Mouse (Mus musculus): ENCODE data around the gene Ccdc181.
"Not testable (repeated sequence)": the region's sequence is repeated elsewhere in the genome, so short reads cannot be mapped to it uniquely, and the experiment has no call there.

The Ccdc181 gene

DNA sequence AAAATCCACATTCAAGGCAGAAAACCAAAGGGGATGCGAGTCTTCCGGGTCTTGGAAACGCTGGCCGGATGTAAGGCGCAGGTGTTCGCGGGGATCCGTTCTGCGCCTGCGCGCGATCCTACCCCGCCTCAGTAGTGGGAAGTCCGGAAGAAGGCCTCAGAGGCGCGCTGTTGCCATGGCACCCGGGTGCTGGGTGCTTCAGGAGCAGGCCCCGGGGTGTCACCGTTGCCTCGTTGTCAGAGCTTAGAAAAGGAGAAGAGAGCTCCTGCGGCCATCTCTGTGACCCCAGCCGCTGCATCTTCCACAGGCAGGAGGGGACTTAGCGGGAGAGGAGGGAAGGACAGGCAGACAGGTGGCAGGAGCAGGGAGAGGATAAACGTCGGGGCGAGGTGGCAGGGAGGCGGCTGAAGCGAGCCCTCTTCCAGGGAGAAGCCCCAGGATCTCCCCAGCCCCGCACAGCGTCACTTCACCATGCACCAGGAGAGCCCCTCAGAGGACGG lies at the start of gene Ccdc181:
Gene Ccdc181, plus strand, starts transcription at position 131 of the 500 bp plus-strand sequence.
- DNase-seq (ENCODE audit: extremely low spot score, low spot score) = peak; percentile 91

DNA sequence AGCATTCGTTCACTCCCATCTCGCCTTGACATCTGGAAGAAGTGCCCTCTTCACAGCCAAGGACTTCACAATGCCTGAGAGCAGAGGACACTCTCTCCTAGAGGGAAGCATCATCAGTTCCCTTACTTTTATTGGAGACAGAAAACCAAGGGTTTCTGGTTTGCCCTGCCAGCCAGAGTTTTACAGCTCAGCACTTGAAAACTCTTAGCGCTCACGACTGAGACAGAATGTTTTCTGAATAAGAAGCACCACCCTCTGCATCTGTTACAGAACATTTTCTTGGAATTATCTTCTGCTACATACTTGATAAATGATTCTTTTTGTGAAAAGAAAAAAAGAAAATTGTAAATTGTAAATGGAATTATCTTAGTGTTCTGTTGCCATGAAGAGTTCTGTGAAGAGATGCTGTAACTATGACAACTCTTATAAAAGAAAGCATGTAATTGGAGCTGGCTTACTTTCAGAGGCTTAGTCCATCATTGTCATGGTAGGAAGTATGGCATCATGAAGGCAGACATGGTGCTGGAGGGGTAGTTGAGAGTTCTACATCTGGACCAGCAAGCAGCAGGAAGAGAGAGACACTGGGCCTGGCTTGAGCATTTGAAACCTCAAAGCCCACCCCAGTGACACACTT lies 43.3 kb upstream of the Ccdc181 start:
- DNase-seq (ENCODE audit: extremely low spot score, low spot score) = not testable (repeated sequence)

DNA sequence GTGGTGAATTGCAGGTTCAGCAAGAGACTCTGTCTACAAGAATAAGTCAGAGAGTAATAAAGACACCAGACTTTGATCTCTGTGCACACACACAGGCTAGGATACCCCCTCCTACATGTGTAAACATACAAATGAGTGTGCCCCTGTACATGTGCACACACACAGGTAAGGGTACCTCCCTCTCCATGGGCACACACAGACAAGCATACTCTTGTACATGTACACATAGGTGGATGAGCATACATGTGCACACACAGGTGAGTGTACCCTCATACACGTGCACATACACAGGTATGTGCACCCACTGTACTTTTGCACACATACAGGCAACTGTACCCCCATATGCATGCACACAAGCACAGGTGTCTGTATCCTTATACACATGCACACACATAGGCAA lies 41.9 kb upstream of the Ccdc181 start:
- no peak for DNase-seq (ENCODE audit: extremely low spot score, low spot score)

DNA sequence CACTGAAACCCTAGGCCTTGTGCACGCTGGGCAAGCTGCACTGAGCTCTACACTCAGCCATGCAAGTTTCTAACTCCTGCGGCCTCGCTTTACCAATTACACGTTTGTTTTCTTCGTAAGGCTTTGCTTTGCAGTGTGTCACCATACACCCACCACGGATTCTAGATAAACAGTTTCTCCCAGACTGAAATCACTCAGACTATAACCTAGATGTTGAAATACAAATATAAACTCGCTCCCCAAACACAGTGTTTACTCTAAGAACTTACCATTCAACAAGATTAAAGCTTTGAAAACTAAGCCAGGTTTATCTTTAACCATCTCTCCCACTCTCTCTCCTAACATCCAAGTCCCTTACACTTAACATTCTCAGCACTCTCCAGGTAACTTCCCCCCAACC lies 40.3 kb upstream of the Ccdc181 start:
- DNase-seq (ENCODE audit: extremely low spot score, low spot score) = no peak

DNA sequence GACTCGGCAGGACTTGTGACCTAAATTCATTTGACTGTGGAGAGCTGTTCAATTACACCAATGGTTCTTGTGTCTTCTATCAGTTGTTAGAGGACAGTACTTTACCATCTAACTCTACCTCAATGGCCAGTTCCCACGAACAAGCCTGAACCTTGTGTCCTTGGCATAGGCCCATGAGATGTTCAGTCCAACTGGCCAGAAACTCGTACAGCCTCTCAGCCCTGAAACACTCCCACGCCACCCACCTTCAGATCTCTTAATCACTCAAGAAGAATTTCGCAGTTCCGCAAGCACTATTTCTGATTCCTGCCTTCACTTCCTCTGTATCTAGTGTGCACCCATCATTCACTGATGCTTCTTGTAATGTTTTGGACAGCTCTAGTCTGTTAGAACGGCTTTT lies 39.3 kb upstream of the Ccdc181 start:
- DNase-seq (ENCODE audit: extremely low spot score, low spot score) = no peak

DNA sequence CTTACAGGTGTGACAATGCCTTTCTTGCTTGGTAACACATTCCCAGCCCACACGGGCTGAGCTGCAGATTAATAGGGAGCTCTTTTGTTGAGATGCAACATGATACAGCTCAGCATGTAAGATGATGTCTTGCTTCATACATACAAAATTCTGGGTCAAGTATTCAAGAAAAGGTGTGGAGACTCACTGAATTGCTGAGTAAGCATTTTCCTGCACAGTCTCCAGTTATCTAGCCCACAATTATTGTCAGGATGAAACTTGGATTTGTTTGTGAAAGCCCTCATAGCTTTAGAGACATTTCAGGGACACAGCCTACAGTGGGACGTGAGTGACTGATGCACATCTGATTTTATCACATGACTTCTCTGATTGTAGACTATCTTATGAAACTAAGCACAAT lies 33.9 kb upstream of the Ccdc181 start:
- DNase-seq (ENCODE audit: extremely low spot score, low spot score) = no peak

DNA sequence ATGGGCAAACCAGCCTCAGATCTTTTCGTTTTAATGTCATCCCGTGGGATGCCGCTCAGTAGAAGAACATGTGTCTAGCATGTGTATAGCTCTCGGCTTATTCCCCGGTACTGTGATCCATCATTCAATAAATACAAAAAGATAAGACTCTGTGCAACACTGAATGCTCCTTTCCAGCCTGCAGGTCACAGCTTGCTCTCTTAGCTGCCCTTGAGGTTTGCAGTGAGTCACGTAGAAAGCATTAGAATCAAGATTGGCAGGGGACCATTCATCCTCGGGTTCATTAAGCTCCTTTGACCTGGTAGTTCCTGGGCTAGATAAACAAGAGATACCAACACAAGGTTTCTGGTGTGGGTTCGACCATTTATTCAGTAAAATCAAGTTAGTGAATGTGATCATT lies 32.6 kb upstream of the Ccdc181 start:
- no peak for DNase-seq (ENCODE audit: extremely low spot score, low spot score)

DNA sequence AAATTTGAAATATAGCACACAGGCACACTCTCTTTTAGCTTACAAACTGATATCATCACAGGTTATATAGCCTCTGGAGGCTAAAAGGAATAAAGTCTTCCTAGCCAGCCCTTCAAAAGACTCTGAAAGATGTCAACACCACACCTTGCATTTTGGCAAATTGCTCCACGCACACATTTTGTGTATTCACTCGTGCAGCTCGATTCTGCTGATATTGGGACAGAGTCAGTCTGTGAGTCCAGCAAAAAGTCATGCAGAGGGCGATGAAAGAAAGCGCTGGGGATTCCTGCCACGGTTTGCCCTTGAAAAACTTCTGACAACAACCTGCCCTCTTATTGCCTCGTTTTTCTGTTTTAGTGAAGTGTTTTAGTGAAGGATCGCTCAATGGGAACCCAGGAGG lies 27.9 kb upstream of the Ccdc181 start:
- no peak for DNase-seq (ENCODE audit: extremely low spot score, low spot score)

DNA sequence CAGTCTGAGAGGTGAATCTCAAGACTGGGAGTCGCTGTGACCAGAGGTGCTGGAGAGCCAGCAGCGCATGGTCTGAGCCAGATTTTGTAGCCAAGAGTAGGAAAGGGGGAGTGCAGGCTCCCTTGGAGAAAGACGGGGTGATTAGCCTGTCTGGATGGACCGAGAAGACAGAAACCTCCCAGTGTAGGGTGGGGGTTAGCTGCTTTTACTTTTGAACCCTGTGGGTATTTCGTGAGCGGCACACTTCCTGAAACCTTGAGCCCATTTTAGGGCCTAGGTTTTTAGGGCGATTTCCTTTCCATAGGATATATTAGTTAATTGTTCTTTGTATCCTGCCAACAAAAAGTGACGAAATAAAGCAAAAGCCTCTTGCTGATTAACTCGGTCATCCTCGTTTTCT lies 27.4 kb upstream of the Ccdc181 start:
- peak; percentile 50 for DNase-seq (ENCODE audit: extremely low spot score, low spot score)

DNA sequence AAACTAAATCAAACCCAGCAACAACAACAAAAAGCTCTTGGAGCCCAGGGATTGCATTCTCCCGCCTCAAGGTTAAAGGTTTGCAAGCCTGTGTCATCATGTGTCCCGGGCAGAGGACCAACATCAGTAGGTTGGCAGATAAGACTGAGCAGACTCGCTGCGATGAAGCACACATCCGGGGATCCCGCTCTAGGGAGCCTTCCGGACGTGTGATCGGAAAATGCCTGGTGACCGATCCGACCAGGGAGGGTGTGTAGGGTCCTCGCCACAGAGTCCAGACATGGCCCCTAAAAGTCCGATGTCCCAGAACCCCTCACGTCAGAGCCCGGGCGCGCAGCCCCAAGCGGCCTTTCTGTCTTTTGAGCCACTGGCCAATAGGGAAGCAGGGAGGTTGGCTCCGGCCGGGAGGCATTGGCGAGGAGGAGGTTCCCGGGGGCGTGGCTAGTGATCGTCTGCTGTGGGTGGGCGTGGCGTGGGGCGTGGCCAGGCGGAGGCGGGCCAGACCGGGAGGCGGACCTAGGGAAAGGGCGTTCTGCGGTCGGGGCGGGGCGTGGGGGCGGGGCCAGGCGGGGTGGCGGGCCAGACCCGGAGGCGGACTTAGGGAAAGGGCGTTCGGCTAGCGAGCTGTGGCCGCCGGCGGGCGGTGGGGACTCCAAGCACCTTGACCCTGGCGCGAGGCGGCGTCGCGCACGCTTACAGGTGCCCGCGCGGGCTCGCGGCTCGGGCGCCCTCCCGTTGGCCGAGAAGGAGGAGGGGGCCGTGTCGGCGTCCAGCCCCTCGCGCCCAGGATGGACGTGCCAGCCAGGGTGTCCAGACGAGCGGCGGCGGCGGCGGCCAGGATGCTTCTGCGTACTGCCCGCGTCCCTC lies 26.7 kb upstream of the Ccdc181 start, which contains the start of gene Slc19a2:
Gene Slc19a2, plus strand, starts transcription at position 582 of the 867 bp plus-strand sequence.
- DNase-seq (ENCODE audit: extremely low spot score, low spot score) = peak; percentile 100

DNA sequence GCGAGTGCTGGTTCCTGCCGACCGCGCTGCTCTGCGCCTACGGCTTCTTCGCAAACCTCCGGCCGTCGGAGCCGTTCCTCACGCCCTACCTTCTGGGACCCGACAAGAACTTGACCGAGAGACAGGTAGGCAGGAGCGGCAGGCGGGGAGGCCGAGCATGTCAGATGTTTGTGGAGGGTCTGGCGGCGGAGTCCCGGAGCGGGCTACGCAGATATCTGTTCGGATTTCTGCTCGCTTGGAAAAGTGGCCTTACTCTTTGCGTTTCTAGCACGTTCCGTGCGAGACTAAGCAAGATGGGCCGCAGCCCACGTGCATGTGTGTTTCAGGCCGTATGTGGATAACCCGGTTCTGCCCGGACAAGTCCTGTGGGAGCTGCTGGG lies 26.1 kb upstream of the Ccdc181 start:
- DNase-seq (ENCODE audit: extremely low spot score, low spot score) = no peak

DNA sequence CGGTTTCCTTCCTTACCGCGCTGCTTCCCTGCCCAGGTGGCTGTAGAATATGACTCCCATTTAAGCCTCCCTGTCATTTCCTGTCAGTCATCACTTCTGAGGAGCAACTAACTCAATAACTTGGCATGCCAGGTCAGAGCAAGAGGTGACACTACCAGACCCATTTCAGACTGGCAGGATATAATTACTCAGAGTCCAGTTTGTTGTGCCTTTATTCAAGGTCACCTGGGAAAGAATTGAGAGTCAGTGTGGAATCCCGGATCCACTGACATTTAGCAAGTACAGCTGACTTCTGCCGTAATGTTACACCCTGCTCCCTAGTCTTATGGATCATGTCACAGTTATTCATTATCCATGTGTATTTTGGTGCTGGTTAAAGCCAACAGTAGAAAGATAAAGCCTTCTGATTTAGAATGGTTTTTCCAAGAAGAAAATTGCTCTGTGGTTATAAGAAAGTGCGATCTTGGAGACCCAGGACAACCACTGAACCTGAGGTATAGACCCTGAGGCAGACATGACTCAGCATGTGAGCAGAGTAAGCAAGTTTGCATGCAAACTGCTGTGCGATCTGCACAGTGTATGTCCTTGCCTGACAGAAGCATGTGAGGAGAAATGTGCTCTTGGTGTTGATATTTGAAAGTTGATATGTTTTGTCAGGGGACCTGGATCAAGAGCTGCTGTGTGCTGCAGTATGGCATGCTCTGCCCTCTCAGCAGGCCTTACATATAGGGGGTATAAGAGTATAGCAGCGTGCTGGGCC lies 24.8 kb upstream of the Ccdc181 start:
- DNase-seq (ENCODE audit: extremely low spot score, low spot score) = no peak

DNA sequence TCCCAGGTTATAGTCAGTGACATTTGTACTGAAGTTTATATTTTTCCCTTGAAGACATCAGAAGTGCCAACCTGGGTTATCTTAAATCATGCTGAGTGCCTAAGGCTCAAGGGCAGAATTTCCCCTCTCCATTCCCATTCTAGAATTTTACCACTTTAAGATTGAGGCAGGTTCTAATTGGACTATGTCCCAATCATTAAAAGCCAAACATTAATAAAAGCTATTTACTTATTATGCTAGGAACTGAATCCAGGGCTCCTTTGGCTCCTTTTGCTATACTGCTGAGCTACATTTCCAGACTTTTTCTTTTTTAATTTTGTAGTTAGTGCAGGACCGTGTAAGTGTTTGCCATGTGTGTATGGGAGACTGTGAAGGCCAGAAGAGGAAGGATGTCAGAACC lies 23.9 kb upstream of the Ccdc181 start:
- no peak for DNase-seq (ENCODE audit: extremely low spot score, low spot score)

DNA sequence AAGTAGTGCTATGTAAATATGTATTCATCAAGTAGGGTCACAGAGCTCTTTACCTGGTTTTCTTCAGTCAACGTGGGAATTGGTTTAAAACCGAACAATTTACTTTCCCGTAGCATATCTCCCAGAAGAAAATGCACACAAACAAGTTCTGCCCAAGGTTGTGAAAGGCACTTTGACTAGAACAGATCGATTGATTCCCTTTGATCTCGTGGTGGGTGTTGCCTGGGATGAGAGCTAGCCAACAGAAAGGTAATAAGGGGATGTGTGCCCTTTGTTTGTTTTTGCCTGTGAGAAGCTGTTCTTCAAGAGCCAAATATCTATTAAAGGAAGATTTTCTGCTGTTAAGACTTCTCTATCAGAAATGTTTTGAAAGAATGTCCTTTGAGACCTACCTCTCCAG lies 22.8 kb upstream of the Ccdc181 start:
- no peak for DNase-seq (ENCODE audit: extremely low spot score, low spot score)

DNA sequence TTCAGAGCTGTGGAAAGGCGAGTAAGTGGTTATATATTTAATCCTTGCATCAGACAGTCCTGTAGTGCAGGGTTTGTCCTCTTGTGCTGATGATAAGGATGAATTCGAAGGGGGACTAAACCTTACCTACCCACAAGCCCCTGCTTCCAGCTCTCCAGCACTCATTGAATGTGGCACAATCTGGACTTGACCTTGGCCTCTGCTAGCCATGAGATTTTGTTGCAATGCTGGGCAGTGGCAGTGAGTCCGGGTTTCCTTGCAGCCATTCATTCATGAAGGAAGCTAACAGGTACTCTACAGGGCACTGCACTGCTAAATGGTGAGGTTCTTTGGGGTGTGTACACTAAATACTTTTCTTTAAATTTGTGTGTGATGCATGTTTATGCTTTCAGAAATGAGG lies 20.5 kb upstream of the Ccdc181 start:
- DNase-seq (ENCODE audit: extremely low spot score, low spot score) = no peak

DNA sequence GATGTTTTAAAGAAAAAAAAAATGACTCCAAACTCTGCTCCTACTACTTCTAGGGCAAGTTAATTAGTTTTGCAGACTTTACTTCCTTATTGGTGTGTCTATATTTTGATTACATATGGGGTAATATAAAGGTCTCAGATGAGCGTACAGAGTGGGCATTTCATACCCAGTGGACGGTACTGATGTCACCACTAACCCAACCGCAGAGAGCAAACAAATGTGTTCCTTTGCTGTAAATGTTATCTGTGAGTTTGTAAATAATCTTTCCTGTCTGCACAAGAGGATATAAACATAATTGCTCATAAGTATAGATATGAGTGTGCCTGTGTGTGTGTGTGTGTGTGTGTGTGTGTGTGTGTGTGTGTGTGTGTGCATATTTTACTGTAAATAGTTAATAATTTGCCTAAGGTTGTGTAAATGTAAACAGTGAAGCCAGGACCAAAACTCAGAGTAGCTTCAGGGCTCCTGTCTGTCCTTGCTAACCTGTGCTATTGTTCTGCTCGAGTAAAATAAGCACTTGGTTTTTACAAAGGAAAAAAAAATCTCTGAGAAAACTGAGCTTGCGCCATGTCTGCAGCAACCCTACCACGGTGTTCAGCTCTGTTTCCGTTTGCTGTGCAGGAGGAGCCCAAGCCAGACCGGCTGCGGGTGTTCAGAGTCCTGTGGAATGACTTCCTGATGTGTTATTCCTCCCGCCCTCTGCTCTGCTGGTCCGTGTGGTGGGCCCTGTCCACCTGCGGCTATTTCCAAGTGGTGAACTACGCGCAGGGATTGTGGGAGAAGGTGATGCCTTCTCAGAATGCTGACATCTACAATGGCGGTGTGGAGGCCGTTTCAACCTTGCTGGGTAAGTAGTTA lies 15.0 kb upstream of the Ccdc181 start:
- no peak for DNase-seq (ENCODE audit: extremely low spot score, low spot score)

DNA sequence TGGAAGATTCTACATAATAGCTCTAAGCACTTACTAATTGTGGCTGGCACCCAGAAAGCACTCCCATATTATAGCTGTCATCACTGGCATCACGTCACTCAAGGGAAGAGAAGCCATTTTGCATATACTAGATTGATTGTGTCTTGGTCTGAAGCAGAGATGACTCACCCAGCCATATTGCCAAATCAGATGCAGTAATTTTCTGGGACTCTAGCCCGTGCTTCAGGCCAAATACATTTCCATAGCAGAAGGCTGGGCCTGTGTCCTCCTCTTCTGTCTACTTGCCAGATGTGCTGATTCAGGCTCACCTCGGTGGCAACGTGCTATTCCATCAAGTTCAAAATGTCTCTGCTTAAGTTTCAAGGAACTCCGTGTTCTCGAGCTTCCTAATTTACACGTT lies 13.8 kb upstream of the Ccdc181 start:
- DNase-seq (ENCODE audit: extremely low spot score, low spot score) = no peak

DNA sequence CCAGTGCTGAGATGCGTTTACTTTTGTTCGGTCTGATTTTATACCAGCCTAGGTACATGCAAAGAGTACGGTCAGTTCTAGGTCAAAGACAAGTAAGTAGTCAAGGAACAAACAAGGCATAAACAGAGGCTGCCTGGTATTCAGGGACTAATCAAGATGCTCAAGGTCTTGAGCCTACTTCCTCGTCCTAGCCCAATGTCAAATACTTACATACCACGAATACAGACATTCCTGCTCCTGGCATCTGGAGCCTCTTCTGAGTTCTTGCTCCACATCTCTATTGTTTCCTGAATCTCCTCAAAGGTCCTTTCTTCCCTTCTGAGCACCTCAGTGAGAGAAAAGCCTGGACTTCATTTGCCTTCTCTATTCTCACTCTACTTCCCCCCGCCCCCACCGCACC lies 4.4 kb upstream of the Ccdc181 start:
- no peak for DNase-seq (ENCODE audit: extremely low spot score, low spot score)

DNA sequence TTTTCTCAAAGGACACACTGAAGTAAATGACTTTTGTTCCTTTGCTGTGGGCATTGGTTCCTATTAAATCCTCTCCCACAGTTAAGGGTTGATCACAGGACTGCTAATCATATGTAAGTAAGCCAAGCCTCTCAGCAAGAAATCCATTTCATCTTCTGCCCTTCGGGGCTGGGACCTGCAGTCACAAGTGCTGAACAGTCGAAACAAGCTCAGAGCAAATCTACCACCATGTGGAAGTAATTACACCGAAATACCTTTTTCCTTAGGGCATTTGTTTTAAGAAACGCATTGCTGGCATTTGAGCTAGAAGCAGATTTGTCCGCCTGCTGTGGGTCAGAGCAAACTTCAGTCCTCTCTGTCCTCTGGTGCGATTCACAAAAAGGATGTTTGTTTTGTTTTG lies 1.7 kb upstream of the Ccdc181 start:
- no peak for DNase-seq (ENCODE audit: extremely low spot score, low spot score)

DNA sequence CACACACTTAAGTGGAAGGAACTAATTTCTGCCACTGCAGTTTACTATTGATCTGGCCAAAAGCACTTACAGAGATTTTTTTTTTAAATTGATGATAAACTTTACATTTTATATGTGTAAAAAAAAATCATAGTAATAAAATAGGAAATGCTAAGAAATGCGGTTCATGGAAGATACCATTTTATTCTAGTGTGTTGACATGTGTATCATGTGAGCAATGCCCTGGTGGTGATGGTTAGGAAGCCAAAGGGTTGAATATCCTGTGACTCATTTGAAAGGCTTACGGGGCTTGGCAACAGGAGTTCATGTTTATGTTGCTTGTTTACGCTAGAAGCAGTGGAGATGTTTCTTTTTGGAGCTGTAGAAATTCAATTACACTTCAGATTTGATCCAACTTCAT lies 1.2 kb downstream of the Ccdc181 start:
- DNase-seq (ENCODE audit: extremely low spot score, low spot score) = no peak

DNA sequence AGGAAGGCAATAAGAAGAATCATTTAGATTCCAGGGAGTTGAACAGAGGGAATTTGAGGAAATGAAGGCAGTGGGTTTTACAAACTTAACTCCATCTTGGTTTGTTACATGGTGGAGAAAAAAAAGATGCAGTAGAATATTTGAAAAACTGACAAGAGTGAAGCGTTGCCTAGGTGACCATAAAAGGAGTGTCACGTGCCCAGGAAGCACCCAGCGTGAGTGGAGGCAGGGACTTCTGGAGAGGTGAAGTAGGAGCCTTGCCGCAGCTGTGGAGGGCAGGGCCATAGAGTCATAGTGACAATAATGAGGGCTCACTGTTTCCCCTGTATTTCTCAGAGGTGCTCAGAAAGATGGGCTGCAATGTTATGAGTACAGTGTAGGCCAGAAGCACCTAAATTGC lies 3.9 kb downstream of the Ccdc181 start:
- DNase-seq (ENCODE audit: extremely low spot score, low spot score) = no peak
